Mouse (Mus musculus): ENCODE measurements around the gene Rnaseh2b. TPM values are rescaled to one million over a fixed set of nuclear protein-coding genes. Genes with fewer than 3 reads are reported as not detected.

Rnaseh2b gene
- polyA plus RNA-seq, 1 experiment from 2014 or later, result 76.1 TPM

Other genes starting within 250 kb of the Rnaseh2b start
- gene Dleu7, start 458 bp downstream of the Rnaseh2b start, polyA plus RNA-seq (2016; fragmentation: Nextera tagmentation; extraction: Ambion mirVana), result 4.1 and 4.6 TPM in 2 replicates
- gene Gucy1b2, start 163.7 kb downstream of the Rnaseh2b start, polyA plus RNA-seq (2016; fragmentation: Nextera tagmentation; extraction: Ambion mirVana), result 0.25 and 0.53 TPM in 2 replicates

All from midbrain, embryonic 10.5 days (tissue).